Mouse (Mus musculus) stomach, embryonic 14.5 days (tissue): ENCODE measurements around the gene Alkbh6. TPM values are rescaled to one million over a fixed set of nuclear protein-coding genes. Genes with fewer than 3 reads are reported as not detected.

ENCODE experiments used
- ATAC-seq: fragments of 200-750 bp; cut with Nextera tagmentation; 2 replicates; pipeline ENCODE4 v1.8.0; 2017; ENCODE audit warnings: low read depth, moderate TSS enrichment; ENCODE audit not compliant: insufficient number of reproducible peaks, insufficient read depth, low FRiP score
- H3K27ac ChIP-seq: fragments of 300-500 bp; sonication (generic); 2 replicates; pipeline ENCODE4 v1.5.1; 2014; ENCODE audit warnings: mild to moderate bottlenecking, low read length, moderate library complexity, mixed read lengths
- H3K27me3 ChIP-seq: fragments of 300-500 bp; sonication (generic); 2 replicates; pipeline ENCODE4 v1.6.1; 2014; ENCODE audit warnings: low read length, control low read depth, mixed read lengths; ENCODE audit not compliant: control insufficient read depth, insufficient read depth
- H3K36me3 ChIP-seq: fragments of 300-500 bp; sonication (generic); 2 replicates; pipeline ENCODE4 v1.6.1; 2014; ENCODE audit warnings: mild to moderate bottlenecking, control low read depth, low read length, moderate library complexity, mixed read lengths; ENCODE audit not compliant: control insufficient read depth, insufficient read depth
- H3K4me1 ChIP-seq: fragments of 300-500 bp; sonication (generic); 2 replicates; pipeline ENCODE4 v1.6.1; 2014; ENCODE audit warnings: low read length, control low read depth, mixed read lengths; ENCODE audit not compliant: control insufficient read depth, insufficient read depth
- H3K4me2 ChIP-seq: fragments of 300-500 bp; sonication (generic); replicated peaks from 2 replicates; pipeline ENCODE4 v1.6.1; 2014; ENCODE audit warnings: low read depth, low read length, control low read depth
- H3K4me3 ChIP-seq: fragments of 300-500 bp; sonication (generic); 2 replicates; pipeline ENCODE4 v1.5.1; 2014; ENCODE audit warnings: low read depth, low read length, control low read depth
- H3K9ac ChIP-seq: fragments of 300-500 bp; sonication (generic); replicated peaks from 2 replicates; pipeline ENCODE4 v1.6.1; 2014; ENCODE audit warnings: low read depth, mild to moderate bottlenecking, control low read depth, low read length, moderate library complexity, mixed read lengths
- H3K9me3 ChIP-seq: fragments of 300-500 bp; sonication (generic); 2 replicates; pipeline ENCODE4 v1.6.1; 2016; ENCODE audit warnings: low read depth, low read length, control low read depth; ENCODE audit not compliant: control insufficient read depth
- WGBS: fragments of 180-500 bp; shearing (Covaris S2); extraction: QIAGEN DNeasy Blood & Tissue Kit; methylation state at CpG from one replicate; pipeline ENCODE4 v1.1.7; 2014; 5-methylcytosine and 5-hydroxymethylcytosine counted together
- polyA plus RNA-seq: library from polyadenylated mRNA; unstranded; fragments of >200 nt; fragmentation: Nextera tagmentation; extraction: Ambion mirVana; gene quantifications from 2 replicates; pipeline ENCODE4 v1.2.1, GENCODE M21; 2014

The Alkbh6 gene
- polyA plus RNA-seq, 1 experiment from 2014 or later, result 70.1 TPM

DNA sequence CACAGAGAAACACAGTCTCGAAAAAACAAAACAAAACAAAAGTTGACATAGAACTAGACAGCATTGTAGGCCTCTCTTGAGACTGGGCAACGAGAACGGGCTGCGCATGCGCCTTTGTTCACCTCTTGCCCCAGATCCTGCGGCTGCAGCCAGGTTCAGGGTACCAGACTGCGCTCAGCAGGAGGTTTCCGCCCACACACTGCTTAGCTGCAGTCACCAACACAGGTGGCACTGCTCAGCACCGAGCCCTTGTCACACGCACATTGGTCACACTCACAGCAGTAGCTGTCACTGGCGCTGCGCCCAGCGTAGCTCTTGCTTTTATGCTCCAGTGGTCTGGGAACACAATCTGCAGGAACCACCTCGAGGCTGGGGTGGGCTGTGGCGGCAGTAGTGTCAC lies 18.6 kb downstream of the Alkbh6 start:
- no peaks in the 10 kb centered on the region for H3K9me3 ChIP-seq
- H3K9ac ChIP-seq, result no peak overlapping the region
- 57% methylated on average over 15 of the region's 15 CpGs for WGBS
- H3K27me3 ChIP-seq, result no peaks in the 10 kb centered on the region
- no peak for ATAC-seq
- H3K4me2 ChIP-seq, result no peak overlapping the region
- no peak overlapping the region for H3K4me3 ChIP-seq
- H3K27ac ChIP-seq, result no peak overlapping the region
- no peaks in the 10 kb centered on the region for H3K36me3 ChIP-seq
- 0 out of 2 replicates have a peak, but pooled peaks cover 4% of the 10 kb centered on the region for H3K4me1 ChIP-seq

DNA sequence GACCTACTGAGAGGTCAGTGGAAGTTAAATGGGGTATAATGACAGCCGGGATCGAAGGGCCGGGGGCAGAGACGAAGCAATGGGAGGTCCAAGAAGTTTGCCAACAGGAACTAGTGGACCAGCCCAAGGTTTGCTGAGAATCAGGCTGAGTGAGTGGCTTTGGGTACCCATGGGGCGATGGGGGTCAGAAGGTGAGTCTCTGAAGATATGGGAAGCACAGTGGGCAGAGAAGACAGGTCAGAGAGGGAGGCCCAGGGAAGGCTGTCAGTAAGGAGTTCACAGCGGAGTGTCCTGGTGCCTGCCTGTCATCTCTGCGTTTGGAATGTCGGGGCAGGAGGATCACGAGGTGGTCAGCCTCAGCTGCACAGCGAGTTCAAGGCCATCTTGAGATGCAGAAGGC lies 19.9 kb downstream of the Alkbh6 start:
- Histone ChIP-seq H3K4me2 (no peak overlapping the region), H3K27ac (no peak overlapping the region), H3K36me3 (no peaks in the 10 kb centered on the region), H3K27me3 (no peaks in the 10 kb centered on the region), H3K9ac (no peak overlapping the region), H3K9me3 (no peaks in the 10 kb centered on the region), H3K4me3 (no peak overlapping the region), H3K4me1 (peaks cover 2% of the 10 kb centered on the region)
- WGBS, result 52% methylated on average over 10 of the region's 10 CpGs
- no peak for ATAC-seq

DNA sequence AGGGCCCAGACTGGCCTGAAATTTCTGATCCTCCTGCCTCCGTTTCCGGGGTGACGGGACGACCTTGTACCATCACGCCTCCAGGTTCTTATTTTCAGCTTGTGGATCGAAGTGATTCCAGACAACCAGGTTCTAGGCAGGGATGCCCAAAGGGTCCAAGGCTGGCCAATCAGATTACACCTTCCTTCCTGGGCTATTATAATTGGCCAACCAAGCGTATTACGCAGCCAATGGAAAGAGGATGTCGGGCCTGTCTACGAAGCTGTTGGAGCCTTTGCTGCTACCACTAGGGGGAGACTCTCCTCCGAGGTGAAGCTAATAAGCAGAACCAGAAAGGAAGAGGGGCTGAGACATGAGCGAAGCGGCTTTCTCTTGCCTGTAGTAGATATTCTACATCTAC lies 23.4 kb downstream of the Alkbh6 start:
- Histone ChIP-seq H3K9me3 (no peaks in the 10 kb centered on the region), H3K27ac (no peak overlapping the region), H3K27me3 (peaks cover 2% of the 10 kb centered on the region; the same call in 1 of the 2 replicates), H3K4me2 (no peak overlapping the region), H3K4me3 (no peak overlapping the region), H3K4me1 (peaks cover 10% of the 10 kb centered on the region), H3K36me3 (no peaks in the 10 kb centered on the region), H3K9ac (no peak overlapping the region)
- 10% methylated on average over 13 of the region's 13 CpGs for WGBS
- peak; percentile 70; the same call in 1 of the 2 replicates for ATAC-seq

DNA sequence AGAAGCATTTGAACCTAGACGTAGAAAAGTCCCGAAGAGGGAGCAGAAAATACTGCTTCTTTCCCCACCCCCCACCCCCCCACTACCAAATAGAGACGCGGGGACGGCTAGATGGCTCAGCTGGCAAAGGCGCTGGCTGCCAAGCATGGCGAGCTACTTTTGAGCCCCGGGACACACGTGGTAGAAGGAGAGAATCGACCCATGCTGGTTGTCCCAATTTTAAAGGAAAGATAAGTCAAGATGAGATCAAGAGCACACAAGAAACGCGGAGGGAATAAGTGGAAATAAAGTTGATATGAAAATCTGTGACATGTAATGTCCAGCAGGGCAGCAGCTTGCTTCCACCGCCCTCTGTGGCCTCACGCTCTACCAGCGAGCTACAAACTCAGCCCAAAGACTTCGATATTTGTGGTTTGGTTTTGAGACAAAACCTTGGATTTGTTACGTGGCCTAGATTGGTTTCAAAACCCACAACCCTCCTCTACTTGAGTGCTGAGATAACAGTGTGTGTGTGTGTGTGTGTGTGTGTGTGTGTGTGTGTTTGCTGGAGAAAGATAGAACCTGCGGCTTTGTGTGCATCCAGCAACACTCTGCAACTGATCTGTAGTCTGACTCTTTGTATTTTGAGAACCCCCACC lies 24.2 kb downstream of the Alkbh6 start:
- H3K27me3 ChIP-seq, result peaks cover 2% of the 10 kb centered on the region; the same call in 1 of the 2 replicates
- H3K27ac ChIP-seq, result no peak overlapping the region
- no peak overlapping the region for H3K4me2 ChIP-seq
- H3K9ac ChIP-seq, result no peak overlapping the region
- WGBS, result 65% methylated on average over 18 of the region's 18 CpGs
- H3K9me3 ChIP-seq, result no peaks in the 10 kb centered on the region
- no peak overlapping the region for H3K4me3 ChIP-seq
- H3K36me3 ChIP-seq, result no peaks in the 10 kb centered on the region
- peaks cover 10% of the 10 kb centered on the region for H3K4me1 ChIP-seq
- no peak for ATAC-seq

DNA sequence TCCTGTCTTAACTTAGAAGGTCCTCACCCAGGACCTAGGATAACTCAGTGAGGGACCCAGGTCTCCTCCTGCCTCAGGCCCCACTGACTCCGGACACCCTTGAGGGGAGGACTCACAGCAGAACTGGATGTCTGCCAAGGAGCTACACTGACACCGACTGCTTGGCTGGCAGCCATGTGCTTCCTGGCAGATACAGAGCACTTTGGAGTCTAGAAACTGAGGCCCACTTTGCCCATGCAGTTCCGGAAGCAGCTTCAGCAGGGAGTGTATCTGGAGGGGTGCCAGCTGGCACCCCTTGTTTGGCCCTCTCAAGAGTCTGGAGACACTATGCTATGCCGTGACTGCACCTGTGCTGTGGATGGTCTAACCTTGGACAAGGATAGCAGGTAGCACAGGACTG lies 24.9 kb downstream of the Alkbh6 start:
- no peaks in the 10 kb centered on the region for H3K36me3 ChIP-seq
- no peak overlapping the region for H3K4me2 ChIP-seq
- H3K9ac ChIP-seq, result no peak overlapping the region
- peak; percentile 39; the same call in 1 of the 2 replicates for ATAC-seq
- H3K9me3 ChIP-seq, result no peaks in the 10 kb centered on the region
- H3K27me3 ChIP-seq, result peaks cover 2% of the 10 kb centered on the region; the same call in 1 of the 2 replicates
- WGBS, result 21% methylated on average over 4 of the region's 4 CpGs
- no peak overlapping the region for H3K27ac ChIP-seq
- peaks cover 10% of the 10 kb centered on the region for H3K4me1 ChIP-seq
- H3K4me3 ChIP-seq, result no peak overlapping the region

DNA sequence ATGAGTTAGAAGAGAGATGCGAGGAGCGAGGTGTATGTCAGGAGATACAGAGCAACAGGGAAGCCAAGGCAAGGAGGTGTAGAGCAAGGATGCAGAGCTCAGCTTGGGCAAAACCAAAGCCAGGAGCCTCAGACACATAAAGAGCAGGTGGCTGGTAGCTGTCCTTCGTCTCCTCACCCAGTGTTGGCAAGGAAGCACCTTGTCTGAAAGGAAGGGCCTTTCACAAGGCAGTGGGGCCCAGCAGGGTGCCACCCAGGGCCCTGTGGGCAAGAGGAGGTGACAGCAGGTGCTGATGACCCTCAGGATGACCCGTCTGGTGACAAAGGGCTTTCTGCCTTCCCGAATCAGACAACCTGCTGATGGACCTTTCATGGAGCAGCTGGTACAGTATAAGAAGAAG lies 26.0 kb downstream of the Alkbh6 start:
- Histone ChIP-seq H3K9ac (no peak overlapping the region), H3K27me3 (peaks cover 2% of the 10 kb centered on the region; the same call in 1 of the 2 replicates), H3K4me3 (no peak overlapping the region), H3K36me3 (no peaks in the 10 kb centered on the region), H3K9me3 (no peaks in the 10 kb centered on the region), H3K27ac (no peak overlapping the region), H3K4me2 (no peak overlapping the region), H3K4me1 (peaks cover 10% of the 10 kb centered on the region)
- no peak for ATAC-seq
- WGBS, result 62% methylated on average over 5 of the region's 5 CpGs

DNA sequence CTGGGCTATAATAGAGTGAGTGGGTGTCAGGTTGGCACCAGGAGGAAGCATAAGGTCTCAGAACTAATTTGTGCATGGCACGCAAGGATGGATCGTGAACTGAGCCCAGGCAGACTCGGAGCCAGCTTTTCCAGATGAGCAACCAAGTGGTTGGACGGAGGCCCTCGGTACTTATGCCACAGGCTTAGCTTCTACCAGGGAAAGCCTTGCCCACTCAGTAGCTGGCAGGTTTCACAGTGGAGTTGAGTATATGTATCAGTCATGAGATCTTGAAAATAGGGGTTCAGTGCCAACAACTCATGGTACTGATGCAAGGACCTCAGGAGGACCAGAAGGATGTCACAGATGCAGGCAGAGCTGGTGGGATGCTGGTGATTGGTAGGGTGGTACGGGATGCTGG lies 27.2 kb downstream of the Alkbh6 start:
- peaks cover 2% of the 10 kb centered on the region; the same call in 1 of the 2 replicates for H3K27me3 ChIP-seq
- ATAC-seq, result no peak
- H3K4me1 ChIP-seq, result peaks cover 10% of the 10 kb centered on the region
- no peak overlapping the region for H3K27ac ChIP-seq
- 79% methylated on average over 6 of the region's 6 CpGs for WGBS
- no peak overlapping the region for H3K4me3 ChIP-seq
- H3K36me3 ChIP-seq, result no peaks in the 10 kb centered on the region
- no peak overlapping the region for H3K9ac ChIP-seq
- no peak overlapping the region for H3K4me2 ChIP-seq
- no peaks in the 10 kb centered on the region for H3K9me3 ChIP-seq

DNA sequence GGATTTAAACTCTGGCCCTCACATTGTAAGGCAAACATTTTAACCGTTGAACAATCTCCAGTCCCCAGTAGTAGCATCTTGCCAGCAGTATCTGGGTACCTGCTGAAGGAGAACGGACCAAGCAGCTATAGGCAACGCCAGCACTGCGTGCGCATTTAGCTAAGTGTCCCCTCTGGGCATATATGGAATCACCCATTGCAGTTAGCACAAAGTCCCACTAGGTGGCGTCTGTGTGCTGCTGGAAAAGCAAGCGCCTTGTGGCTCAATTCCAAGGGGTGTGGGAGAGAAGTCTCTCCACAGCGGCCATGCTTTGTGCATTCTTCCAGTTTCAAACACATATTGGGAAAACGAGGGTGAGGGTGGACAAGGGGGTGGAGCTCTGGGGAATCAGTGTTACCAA lies 27.9 kb downstream of the Alkbh6 start:
- Histone ChIP-seq H3K27me3 (peaks cover 2% of the 10 kb centered on the region; the same call in 1 of the 2 replicates), H3K4me3 (no peak overlapping the region), H3K9me3 (no peaks in the 10 kb centered on the region), H3K27ac (no peak overlapping the region), H3K4me1 (peaks cover 10% of the 10 kb centered on the region), H3K4me2 (no peak overlapping the region), H3K9ac (no peak overlapping the region), H3K36me3 (no peaks in the 10 kb centered on the region)
- 3% methylated on average over 9 of the region's 9 CpGs for WGBS
- ATAC-seq, result 0 out of 2 replicates have a peak, but pooled peaks have one; percentile 30
